Mouse (Mus musculus) ES-E14 (cell line): ENCODE measurements around the gene Gm49384.

Experiments
- MAFK ChIP-seq: IDR thresholded peaks from 2 replicates; pipeline ENCODE4 v1.6.1; 2014; ENCODE audit warnings: mild to moderate bottlenecking, low read depth, low read length, inconsistent platforms; ENCODE audit not compliant: insufficient read depth
- ZC3H11A ChIP-seq: IDR thresholded peaks from 2 replicates; pipeline ENCODE4 v1.6.1; 2012; ENCODE audit warnings: low read depth, mild to moderate bottlenecking, inconsistent platforms, low read length, borderline replicate concordance
- ZNF384 ChIP-seq: IDR thresholded peaks from 2 replicates; pipeline ENCODE4 v1.6.1; 2012; ENCODE audit warnings: low read depth, low read length, inconsistent platforms

DNA sequence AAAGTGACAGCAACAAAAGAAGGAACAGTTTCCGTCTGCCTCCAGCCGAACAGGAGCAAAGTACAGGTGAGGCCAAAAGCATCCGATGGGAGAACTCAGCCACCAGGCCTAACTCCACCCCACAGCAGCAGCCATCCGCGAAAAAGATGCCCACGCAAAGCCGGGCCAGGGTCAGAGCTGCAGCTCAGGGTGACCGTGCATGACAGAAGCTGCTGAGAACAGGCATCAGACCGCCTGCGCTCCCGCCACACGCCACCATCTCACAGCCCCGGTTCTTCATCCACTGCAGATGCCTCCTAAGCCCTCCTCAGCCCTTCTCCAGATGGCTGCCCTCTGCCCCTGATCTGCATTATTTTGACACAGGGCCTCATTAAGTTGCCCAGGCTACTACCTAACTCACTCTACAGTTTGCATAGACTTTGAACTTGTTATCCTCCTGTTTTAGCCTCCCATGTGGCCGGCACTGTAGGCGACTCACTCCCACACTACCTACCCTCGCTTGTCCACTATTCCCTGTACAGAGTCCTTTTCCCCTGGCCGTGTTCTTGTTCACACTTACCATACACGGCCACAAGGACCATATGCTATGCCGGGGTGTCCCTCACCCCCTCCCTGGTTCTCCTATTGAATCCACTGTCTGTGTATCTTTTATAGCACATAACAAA is 16.7 kb upstream of the Gm49384 start:
- no peak for TF ChIP-seq ZNF384
- TF ChIP-seq ZC3H11A: no peak
- TF ChIP-seq MAFK: no peak
